Mouse (Mus musculus) myocyte (in vitro differentiated cells): ENCODE results near the gene Psmc3ip.

Experiments
- CEBPB ChIP-seq: IDR thresholded peaks from 2 replicates; pipeline ENCODE4 v1.6.1; 2011; ENCODE audit warnings: mild to moderate bottlenecking, moderate library complexity; ENCODE audit not compliant: poor library complexity, insufficient read depth, severe bottlenecking
- E2F4 ChIP-seq: IDR thresholded peaks from one replicate; pipeline ENCODE4 v1.6.1; 2011; ENCODE audit warnings: mild to moderate bottlenecking, control low read depth, moderate library complexity; ENCODE audit not compliant: insufficient read depth
- MAX ChIP-seq: IDR thresholded peaks from one replicate; pipeline ENCODE4 v1.6.1; 2011; ENCODE audit warnings: low read depth, mild to moderate bottlenecking, control low read depth
- MYOG ChIP-seq, 3 experiments: IDR thresholded peaks; one replicate each; pipeline ENCODE4 v1.6.1; 2011; ENCODE audit warnings: control low read depth in 2 of 3, low read depth in 2 of 3, mild to moderate bottlenecking in 2 of 3; ENCODE audit not compliant: insufficient read length in 2 of 3, control insufficient read depth in 1 of 3, insufficient read depth in 1 of 3
- POLR2A ChIP-seq: IDR thresholded peaks from one replicate; pipeline ENCODE4 v1.6.1; 2011; ENCODE audit warnings: low read depth, mild to moderate bottlenecking, control low read depth, moderate library complexity; ENCODE audit not compliant: insufficient read length
- POLR2AphosphoS2 ChIP-seq: IDR thresholded peaks from one replicate; pipeline ENCODE4 v1.6.1; 2011; ENCODE audit warnings: low read depth, control low read depth; ENCODE audit not compliant: insufficient read length
- TCF12 ChIP-seq: IDR thresholded peaks from one replicate; pipeline ENCODE4 v1.6.1; 2011; ENCODE audit warnings: mild to moderate bottlenecking, control low read depth; ENCODE audit not compliant: poor library complexity, insufficient read depth, severe bottlenecking

GRCm38 (mm10) chr11:101098231-101098630 lies 3.0 kb upstream of the Psmc3ip start:
- TF ChIP-seq POLR2A = no peak
- no peak for TF ChIP-seq CEBPB
- TF ChIP-seq MAX = no peak
- TF ChIP-seq MYOG (IDR thresholded peaks at IDR 0.05; ENCODE audit: control insufficient read depth in 1 of 3, insufficient read depth in 1 of 3, insufficient read length in 2 of 3, low read depth in 2 of 3) = no peak
- no peak for TF ChIP-seq TCF12
- TF ChIP-seq POLR2AphosphoS2 = no peak
- no peak for TF ChIP-seq E2F4
